Mouse (Mus musculus): ENCODE results near the gene Fbln2. TPM values are rescaled to one million over a fixed set of nuclear protein-coding genes. Genes with fewer than 3 reads are reported as not detected.

Fbln2 gene
- total RNA-seq, 1 experiment from 2014 or later = 32.3 TPM

DNA sequence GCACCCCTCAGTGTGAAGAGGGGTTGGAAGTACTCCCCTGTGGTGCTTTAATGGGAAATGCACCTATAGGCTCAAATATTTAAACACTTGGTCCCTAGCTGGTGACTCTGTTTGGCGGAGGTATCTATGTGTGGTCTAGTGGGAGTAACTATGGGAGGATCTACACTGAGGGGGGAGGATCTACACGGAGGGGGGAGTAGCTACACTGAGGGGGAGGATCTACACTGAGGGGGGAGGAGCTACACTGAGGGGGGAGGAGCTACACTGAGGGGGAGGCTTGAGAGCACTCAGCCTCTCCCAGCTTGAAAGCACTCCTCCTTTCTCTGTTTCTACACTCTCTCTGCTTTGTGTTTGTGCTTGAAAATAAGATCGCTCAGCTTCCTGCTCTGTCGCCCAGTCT lies 67.2 kb downstream of the Fbln2 start:
- no peak for DNase-seq

DNA sequence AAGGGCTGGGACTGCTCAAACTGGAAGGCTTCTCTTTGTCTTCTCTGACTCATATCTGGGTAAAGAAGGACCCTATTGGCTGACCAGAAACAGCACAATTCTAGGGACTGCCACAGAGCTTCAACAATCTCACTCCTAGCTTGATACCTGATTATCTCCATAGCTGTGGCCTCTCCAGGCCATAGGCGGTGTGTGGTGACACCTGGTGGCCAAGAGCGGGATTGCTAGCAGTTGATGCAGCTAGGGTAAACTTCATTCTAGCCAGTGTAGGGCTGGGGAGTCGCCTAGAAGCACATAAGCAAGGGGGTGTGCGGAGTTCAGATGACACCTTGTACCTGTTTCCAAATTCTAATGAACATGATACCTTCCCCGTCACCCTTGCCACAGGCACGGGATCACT lies 69.0 kb downstream of the Fbln2 start:
- peak; percentile 92 for DNase-seq

DNA sequence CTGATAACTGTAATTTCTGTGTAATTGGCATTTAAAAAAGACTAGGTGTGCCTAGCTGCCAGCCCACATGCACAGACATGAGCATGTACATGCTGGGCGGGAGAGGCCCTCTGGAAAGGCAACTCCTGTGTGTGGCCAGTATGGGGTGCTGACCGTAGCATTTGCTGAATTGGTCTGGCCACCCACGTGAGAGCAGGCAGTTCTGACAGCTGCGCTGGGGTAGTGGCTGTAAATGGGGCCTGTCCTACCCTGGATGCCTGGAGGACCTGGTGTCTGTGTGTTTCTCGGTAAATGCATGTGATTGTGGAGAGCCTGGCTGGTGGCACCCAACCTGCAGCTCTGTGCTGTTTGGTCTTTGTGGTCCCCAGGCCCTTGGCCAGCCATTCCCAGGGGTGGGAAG lies 69.5 kb downstream of the Fbln2 start:
- no peak for DNase-seq

DNA sequence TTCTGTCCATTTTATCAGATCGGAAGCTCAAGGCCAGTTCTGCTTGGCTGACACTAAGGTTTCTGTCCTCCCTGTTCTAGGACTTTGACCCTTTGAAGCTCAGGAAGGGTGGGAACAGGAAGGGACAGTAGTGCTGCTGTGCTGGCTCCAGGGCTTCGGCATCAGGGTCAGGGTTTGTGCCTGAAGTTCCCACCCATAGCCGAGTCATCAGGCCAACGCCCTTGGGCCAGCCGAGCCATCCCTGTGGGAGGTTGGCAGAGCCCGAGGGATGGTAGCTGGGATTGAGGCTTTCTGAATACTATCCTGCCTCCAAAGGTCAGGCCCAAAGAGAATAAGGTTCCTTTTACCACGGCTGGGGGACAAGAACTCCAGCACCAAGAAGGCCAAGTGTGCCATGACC lies 70.8 kb downstream of the Fbln2 start:
- DNase-seq = peak; percentile 50

DNA sequence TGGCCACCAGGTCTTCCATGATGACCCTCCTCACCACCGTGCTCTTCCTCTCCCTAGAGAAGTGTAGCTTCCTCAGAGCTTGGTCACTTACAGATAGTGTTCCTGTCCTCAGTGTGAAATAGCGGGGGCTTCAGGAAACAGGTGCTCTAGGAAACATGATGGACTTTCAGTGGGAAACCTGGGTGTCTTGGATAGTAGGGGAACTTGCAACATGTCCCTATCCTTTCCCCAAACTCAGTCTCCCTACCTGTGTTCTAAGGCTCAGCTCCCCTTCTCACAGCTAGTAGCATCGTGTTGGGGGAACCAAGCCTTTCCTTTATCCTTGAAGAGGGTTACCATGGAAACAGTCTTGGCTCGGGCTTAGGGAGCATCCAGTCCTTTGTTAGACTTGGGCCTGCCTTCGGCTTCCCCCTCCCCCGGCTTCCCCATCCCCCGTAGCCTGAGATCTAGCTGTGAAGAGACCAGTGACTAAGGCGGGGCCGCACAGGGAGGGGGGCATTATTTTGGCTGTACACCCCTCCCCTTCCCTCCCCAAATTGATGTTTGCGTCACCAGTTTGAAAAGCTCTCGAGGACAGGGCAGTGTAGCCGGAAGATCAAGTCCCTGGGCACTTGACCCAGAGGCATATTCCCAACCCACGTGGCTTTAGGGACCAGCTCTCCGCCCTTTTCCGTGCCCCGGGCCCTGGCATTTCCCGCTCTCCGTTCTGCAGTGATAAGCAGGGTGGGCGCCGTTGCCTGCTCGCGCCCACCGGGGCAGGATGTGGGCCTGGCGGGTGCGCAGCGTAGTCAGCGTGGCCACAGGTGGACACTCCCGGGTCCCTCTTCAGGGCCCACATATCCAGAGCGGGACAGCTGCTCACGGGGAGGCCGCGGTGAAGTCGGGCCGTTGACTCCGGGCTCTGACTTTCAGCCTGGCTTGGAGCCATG lies 72.5 kb downstream of the Fbln2 start:
- DNase-seq = no peak

DNA sequence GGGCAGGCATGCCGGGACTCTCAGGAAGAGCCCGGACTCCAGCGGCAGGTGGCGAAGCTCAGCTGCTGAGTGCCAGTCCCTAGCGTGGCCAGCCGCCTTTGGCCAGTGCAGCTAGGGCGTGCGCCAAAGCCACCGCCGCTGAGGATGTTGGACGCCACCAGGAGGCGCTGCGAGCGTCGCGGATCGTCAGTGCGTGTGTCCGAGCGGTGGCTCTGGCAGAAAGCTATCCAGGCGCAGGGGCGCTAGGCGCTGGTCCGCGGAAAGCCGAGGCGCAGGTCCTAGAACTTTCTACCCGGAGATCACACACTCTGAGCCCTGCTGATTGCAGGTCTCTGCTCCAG lies 73.2 kb downstream of the Fbln2 start:
- peak; percentile 88 for DNase-seq

DNA sequence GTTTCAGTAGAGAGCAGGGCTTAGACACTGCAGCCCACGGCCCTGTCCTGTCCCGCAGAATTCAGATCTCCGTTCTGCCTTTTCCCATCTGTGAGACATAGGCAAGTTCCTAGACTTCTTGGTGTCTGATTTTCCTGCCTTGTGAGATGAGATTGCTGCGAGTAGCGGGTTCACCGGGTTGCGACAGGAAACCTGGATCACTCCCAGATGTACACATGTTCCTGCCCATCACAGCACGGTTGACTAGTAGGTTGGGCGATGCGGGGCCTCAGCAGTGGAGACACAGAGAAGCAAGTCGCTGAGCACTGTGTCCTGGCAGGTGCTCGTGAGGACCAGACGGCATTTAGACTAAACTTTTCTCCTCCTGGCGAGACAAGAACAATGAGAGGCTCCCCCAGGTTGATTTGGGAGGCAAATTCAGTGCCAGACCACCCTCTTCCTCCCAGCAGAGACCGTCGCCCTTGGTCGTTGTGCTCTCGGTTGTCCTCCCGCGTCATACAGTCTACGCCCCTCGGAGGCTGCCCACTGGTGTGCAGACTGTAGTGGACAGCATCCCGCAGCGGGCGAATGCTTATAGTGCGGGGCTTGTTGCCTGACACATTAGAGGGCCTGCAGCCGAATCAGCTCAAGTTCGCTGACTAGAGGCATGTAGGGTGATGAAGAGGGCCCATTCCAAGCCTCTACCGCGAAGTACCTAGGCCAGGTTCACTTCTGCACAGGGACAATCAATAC lies 73.7 kb downstream of the Fbln2 start:
- peak; percentile 17 for DNase-seq

DNA sequence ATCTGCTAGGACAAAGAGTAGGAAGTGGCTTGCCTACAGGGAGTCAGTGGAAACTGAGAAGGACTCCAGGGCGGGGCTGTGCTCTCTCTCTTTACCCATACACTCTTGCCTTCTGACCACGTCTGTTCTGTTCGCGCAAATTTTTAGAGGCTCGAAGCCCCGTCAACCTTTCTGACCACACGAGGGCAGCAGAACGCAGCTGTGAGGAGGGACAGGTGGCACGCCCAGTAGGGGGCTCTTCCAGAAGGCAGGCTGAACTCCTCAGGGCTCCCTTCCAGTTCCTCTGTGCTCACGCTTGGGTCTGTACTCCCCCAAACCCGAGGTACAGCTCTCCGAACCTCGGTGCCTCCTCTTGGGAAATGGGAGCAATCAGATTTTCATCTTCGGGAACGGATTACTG lies 74.4 kb downstream of the Fbln2 start:
- DNase-seq = peak; percentile 86

DNA sequence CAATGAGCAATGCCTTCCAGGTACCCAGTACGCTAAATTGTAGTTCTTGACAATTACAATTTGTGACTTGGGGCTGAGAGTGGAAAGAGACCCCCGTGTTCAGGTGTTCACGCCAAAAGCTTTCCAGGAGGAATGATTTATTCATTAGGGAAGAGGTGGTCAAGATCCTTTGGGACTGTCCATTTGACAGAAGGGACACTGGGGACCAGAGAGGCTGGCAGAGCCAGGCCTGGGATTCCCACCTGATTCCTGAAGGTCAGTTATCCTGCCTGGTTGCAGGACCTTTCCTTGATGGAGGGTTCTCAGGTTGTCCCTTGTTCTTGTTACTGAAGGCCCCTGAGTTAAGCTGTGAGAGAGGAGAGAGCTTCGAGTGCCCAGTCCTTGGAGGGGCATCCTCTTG lies 74.9 kb downstream of the Fbln2 start:
- DNase-seq = no peak

DNA sequence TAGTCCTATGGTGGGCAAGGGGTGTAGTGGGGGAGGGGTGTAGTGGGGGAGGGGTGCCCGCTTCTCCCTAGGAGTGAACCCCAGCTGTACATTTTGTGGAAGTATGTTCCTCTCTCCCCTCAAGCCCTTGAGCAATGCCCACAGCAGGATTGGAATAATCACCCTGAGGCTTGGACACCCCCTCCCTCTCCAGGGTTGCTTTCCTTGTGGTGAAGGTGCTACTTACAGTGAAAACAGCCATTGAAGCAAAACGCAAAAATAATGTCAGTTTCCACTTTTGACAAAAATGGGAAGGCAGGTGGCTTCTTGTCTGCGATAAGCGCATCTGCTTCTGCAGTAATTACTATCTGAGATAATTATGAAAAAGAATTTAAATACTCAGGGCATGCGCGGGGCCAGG lies 75.4 kb downstream of the Fbln2 start:
- no peak for DNase-seq

DNA sequence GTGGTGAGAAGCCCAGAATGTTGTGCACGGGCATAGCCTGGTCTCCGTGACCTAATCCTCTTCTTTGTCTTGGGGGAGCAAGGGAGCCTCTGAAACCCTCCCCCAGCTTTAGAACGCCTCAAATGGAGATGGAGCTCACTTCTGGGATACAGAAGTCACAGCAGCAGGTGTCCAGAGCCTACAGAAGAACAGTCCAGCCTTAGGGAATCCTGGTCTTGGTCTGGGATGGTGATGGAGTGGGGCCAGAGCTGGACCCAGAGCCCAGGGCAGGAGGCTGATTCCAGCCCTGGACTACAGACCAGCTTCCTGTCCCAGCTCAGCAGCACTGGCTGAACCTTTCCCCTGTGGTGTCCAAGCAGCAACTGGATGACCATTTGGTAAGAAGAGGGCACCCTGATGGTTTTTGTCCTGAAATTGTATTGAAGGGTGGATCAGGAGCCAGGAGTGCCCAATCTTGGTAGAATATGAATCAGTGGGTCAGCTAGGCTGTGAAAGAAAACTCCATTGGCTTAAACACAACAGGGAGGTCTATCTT lies 76.1 kb downstream of the Fbln2 start:
- no peak for DNase-seq

DNA sequence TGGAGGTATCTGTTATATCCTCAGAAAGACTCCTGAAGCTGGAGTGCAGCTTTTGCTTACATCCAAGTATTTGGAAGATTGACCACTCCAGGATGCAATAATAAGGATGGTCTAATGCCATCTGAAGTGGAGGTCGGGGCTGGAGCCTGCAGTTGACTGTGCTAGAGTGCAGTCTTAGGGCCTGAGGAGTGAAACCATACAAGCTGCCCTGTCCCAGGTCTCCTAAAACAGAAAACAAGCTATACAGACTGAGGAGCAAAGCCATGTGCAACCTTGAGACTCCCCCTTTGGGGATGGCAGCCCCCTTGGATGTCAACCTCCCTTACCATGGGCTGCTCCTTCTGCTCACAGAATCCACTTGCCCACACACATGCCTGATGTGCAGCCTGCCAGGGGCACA lies 76.7 kb downstream of the Fbln2 start:
- no peak for DNase-seq

DNA sequence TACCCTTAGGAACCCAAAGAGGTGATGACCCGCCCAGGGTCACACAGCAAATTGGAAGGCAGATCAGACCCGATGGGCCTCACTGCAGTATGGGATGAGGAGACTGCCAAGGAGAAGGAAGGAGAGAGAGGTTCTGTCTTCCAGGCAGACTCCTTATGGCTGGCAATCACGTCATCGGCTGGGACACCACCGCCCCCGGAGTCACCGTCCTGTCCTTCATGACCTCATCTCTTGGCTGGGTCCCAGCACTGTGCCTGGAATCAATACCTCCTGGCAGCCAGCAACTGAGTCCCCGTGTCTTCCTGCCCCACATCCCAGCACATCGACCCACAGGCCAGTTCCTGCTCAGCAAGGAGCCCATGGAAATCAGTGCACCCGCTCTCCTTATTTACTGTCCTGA lies 78.7 kb downstream of the Fbln2 start:
- DNase-seq = peak; percentile 83

DNA sequence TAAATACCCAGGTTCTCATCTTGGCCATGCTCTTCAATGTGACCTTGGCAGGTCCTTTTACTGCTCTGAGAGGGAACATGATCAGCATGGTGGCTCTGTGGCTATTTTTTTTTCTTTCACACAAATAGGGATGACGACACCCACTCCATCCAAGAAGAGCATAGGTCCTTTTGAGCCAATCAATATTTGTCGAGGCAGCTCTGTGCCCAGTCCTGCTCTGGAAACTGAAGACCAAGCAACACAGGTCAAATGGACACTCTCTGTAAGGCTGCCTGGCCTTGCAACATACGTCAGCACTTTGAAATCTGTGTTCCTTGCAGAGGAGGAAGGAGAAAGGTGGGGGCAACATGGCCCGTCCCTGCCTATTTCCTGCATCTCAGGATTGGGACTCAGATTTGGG lies 83.2 kb downstream of the Fbln2 start:
- DNase-seq = no peak

DNA sequence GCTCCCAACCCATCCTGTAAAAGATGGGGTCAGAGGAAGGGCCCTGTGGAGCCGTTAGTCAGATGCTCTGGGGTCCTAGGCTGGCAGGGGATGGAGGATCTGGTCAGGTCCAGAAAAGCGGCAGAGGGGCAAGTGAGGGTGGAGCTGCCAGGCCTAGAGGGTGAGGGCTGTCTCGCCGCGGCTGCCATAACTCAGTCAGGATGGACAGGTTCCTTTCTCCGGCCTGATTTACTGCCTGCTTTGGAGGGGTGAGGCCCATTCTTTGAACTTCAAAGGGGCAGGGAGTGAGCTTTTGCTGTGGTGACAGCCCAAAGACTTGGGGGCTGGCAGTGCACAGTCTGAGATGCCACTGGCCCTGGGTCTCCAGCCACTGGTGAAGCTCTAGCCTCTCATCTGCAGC lies 86.6 kb downstream of the Fbln2 start:
- no peak for DNase-seq

DNA sequence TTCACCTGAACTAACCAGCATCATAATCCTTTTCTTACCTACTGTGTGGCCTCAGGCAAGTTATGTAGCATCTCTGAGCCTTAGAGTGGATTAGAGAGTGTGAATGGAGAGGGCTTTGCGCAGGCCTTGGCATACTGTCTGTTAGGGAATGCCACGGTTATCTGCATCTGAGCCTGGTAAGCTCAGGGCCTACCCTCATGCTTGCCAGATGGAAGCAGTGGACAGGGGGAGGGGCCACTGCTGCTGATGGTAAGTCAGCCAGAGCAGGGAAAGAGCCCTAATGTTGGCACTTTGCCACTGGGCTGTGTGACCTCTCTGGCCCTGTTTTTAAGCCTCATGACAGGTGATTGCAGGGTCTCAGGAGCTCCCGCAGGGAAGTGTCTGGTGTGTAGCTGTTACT lies 87.8 kb downstream of the Fbln2 start:
- no peak for DNase-seq

DNA sequence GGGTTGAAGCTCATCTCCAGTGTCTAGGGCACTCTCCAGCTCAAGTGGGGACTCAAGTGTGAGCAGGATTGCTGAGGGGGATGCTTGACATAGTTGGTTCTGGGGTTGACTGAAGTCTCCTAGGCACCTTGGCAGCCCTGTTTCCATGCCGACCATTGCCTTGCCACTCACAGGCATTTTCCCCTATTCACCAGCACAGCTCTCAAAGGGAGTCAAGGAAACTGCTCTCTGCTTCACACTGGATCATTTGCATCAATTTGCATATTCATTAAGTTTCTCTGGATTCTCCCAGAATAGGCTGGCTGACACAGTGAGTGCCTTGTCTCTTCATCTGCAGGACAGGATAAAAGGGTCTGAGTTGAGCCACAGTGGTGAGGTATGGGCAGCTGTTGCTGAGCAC lies 89.6 kb downstream of the Fbln2 start:
- DNase-seq = no peak

DNA sequence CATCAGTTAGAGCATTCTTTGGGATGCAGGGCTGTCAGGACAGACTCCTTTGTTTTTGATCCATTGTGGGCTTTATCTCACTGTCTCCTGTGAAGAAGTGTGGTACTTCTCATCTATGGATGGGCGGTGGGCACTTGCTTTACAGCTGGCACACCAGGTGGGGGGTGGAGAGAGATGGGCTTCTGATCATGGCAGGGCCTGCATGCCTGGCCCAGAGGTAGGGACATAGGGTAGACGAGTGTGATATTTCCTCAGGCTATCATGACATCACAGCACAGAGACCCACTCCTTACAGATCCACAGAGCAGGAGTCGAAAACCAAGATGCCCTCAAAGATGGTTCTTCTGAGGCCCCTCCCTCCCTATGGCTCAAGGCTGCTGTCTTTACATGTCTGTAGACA lies 90.1 kb downstream of the Fbln2 start:
- no peak for DNase-seq

DNA sequence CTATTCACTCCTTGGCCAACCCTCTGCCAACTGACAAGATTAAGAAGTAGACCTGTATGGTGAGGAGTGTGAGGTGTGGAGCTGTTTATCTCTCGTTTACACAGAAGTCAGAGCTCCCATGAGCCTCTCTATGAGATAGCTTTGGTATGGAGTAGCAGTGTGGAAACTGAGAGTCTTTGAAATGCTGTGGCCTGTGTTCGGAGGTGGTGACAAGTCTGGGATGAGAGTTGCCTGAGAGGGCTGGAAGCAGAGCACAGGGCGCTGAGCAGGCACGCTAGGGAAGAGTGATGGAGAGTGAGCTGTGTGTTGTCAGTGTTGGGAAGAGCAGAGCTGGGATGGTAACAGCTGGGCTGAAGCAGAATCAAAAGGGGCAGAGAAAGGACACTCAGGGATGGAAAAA lies 91.9 kb downstream of the Fbln2 start:
- no peak for DNase-seq

DNA sequence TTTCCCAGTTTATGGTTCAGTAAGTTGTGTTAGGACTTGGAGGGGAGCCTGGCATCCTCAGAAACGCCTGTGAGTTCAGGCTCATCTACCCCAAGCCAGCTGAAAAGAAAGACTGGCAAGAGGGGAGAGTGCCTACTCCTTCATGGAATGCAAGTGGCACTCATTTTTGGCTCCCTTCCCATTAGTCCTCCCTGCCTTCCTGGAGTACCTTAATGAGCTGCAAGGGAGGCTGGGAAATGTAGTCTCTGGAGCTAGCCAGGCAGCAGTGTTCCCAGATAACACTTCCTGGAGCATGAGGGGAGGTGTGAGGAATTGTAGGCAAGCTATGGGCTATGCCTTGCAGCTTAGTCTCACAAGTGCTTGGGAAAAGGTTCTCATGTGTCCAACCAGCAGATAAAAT lies 95.7 kb downstream of the Fbln2 start:
- DNase-seq = no peak

DNA sequence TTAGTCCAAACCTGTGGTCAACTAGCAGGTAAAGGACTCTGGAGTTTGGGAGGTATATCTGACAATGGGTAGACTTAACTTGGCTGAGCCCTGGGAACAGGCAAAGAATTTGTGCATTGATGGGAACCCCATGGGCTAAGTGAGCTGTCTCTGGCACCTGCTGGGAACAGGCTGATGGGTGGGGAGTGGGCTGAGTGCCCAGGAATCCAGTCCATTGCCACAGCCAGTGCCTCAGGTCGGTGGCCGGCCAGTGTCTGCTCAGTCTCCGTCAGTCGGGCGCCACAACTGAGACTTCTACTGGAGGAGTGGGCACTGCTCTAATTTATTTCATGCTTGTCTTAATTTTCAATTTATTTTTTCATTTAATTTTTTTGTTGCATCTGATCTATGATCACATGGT lies 98.9 kb downstream of the Fbln2 start:
- no peak for DNase-seq

DNA sequence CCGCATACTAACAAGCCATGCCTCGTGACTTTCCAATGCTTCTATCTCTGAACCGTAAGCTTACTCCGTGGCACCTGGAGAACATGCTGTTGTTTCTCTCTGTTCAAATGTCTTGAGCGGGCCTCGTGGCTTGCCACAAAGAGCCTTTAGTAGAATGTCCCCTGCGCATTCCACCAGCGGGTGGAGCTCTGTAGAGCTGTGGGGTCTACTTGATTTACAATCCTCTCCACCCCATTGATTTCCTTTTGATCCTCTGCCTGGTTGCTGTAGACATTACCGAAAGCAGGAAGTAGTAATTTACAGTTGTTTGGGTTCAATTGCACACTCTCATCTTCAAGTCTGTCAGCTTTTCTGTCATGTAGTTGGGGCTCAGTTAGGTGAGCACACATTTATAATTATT lies 100.2 kb downstream of the Fbln2 start:
- no peak for DNase-seq

Measured in adrenal gland, postnatal 14 days (tissue).